Comparison of ENCODE assay signal across 35 mouse cellular contexts in the genomic region with DNA sequence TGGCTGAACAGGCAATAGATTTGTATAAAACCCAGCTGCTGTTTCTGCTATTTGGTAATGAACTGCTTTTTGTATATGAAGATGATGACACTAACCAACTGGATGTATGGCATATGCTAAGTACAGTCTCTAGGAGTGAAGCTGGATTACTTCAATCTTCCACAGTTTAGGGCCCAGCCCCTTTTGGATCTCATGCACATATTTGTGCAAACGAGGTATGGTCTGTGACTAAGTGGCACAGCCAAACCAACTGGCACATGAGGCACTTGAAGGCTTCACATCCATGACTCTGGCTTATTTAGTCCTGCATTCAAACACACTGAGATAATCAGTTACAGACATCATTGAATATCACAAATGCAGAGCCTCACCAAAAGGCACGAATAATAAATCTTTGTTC.
"Had no signal": no experiment of that assay in that cellular context is flagged by ENCODE, and none has a peak within 500 bp of the region (broad histone marks: within the 10 kb centered on the region; RNA-seq: fewer than 3 reads in every experiment).

No protein-coding gene starts in this region.

- H3K36me3 ChIP-seq: heart, embryonic 10.5 days; heart, embryonic 12.5 days; heart, embryonic 13.5 days; heart, embryonic 15.5 days; hindbrain, embryonic 10.5 days; hindbrain, embryonic 12.5 days; hindbrain, embryonic 13.5 days; hindbrain, embryonic 15.5 days; intestine, embryonic 15.5 days; kidney, embryonic 15.5 days had no signal

- H3K9me3 ChIP-seq: heart, embryonic 10.5 days; heart, embryonic 12.5 days; heart, embryonic 13.5 days; heart, embryonic 15.5 days; hindbrain, embryonic 10.5 days; hindbrain, embryonic 12.5 days; hindbrain, embryonic 13.5 days; hindbrain, embryonic 15.5 days; intestine, embryonic 15.5 days; kidney, embryonic 15.5 days had no signal

- H3K4me2 ChIP-seq: heart, embryonic 11.5 days; heart, embryonic 12.5 days; heart, embryonic 13.5 days; heart, embryonic 15.5 days; hindbrain, embryonic 12.5 days; hindbrain, embryonic 13.5 days; hindbrain, embryonic 14.5 days; hindbrain, embryonic 15.5 days; intestine, embryonic 15.5 days; kidney, embryonic 15.5 days had no signal

- H3K27me3 ChIP-seq: heart, embryonic 12.5 days; heart, embryonic 13.5 days; heart, embryonic 15.5 days; hindbrain, embryonic 13.5 days; intestine, embryonic 15.5 days had no signal

- H3K4me3 ChIP-seq: heart, embryonic 10.5 days; heart, embryonic 12.5 days; heart, embryonic 13.5 days; heart, embryonic 15.5 days; hindbrain, embryonic 10.5 days; hindbrain, embryonic 12.5 days; hindbrain, embryonic 13.5 days; hindbrain, embryonic 15.5 days; intestine, embryonic 15.5 days; kidney, embryonic 15.5 days; layer of hippocampus, adult 2 months had no signal

- H3K27ac ChIP-seq: heart, embryonic 10.5 days; heart, embryonic 13.5 days; heart, embryonic 15.5 days; hindbrain, embryonic 10.5 days; hindbrain, embryonic 12.5 days; hindbrain, embryonic 13.5 days; hindbrain, embryonic 14.5 days; hindbrain, embryonic 15.5 days; hindbrain, postnatal 0 days; intestine, embryonic 15.5 days; kidney, embryonic 15.5 days; kidney, postnatal 0 days; layer of hippocampus, adult 2 months had no signal

- H3K9ac ChIP-seq: heart, embryonic 12.5 days; heart, embryonic 13.5 days; heart, embryonic 15.5 days; hindbrain, embryonic 12.5 days; hindbrain, embryonic 13.5 days; hindbrain, embryonic 14.5 days; hindbrain, embryonic 15.5 days; intestine, embryonic 15.5 days; kidney, embryonic 15.5 days had no signal

- H3K4me1 ChIP-seq: heart, embryonic 10.5 days; heart, embryonic 12.5 days; heart, embryonic 13.5 days; heart, embryonic 15.5 days; hindbrain, embryonic 10.5 days; hindbrain, embryonic 12.5 days; hindbrain, embryonic 13.5 days; hindbrain, embryonic 15.5 days; intestine, embryonic 15.5 days; kidney, embryonic 15.5 days had no signal

- DNase-seq: heart, postnatal 10 days; heart, postnatal 14 days; heart, postnatal 36 days; heart, postnatal 4 days; kidney, adult 11 months; kidney, adult 18-20 months; kidney, adult 2 months; kidney, adult 8-10 months; kidney, adult 9 months; kidney, postnatal 10 days; kidney, postnatal 14 days; kidney, postnatal 25 days; kidney, postnatal 36 days; kidney, postnatal 4 days; layer of hippocampus, adult 9-11 months; layer of hippocampus, postnatal 36 days had no signal

- ATAC-seq: hindbrain, embryonic 16.5 days; hindbrain, postnatal 0 days; inflammation-experienced regulatory T-cells, adult 6 months; intestine, embryonic 15.5 days; intestine, embryonic 16.5 days; intestine, postnatal 0 days had no signal
